Mouse (Mus musculus) gastrocnemius, postnatal 36 days (tissue): ENCODE results near the gene H2-T24. TPM values are rescaled to one million over a fixed set of nuclear protein-coding genes. Genes with fewer than 3 reads are reported as not detected.
"Not testable (repeated sequence)": the region's sequence is repeated elsewhere in the genome, so short reads cannot be mapped to it uniquely, and the experiment has no call there.

Source experiments
- DNase-seq, 2 experiments: peaks; one replicate each; pipeline ENCODE4 v3.0.0; 2022
- intact Hi-C: fragments of 180-260 bp; cut with DNase I; formaldehyde crosslinking; loops from one replicate; pipeline ENCODE4 v1.15.1; 2025
- long read RNA-seq, 2 experiments: library from polyadenylated mRNA; stranded (forward); transcript quantifications; one replicate each; pipeline ENCODE4 v2.0.0; 2021
- total RNA-seq, 2 experiments: library from RNA; stranded (reverse); gene quantifications; 2 replicates each; pipeline ENCODE4 v1.2.3; 2021

Gene H2-T24
- 1 to 10 TPM in 1 of 2 experiments, under 1 TPM in 1; 0.84 to 2.1 TPM for total RNA-seq
- long read RNA-seq, experiment 1, partial matches to known transcripts: 0 of 1 reads
- long read RNA-seq, experiment 1, other reads (novel, unspliced or antisense): 1 of 1 reads
- long read RNA-seq, experiment 2, partial matches to known transcripts: 0 of 2 reads
- long read RNA-seq, experiment 2, other reads (novel, unspliced or antisense): 2 of 2 reads

- intact Hi-C loops: no loop called here
- peak in 1 of 2 experiments; percentile 71 for DNase-seq
Measured at GRCm38 (mm10) chr17:36020191-36021073, at the start of gene H2-T24. H2-T24 (minus strand) TSS chr17:36020560.

GRCm38 (mm10) chr17:36060829-36061228 lies 40.5 kb upstream of the H2-T24 start:
- peak; percentile 59 to 77 for DNase-seq
- intact Hi-C loops: loop anchor here (10.0 kb wide), 2 partner anchors 74 to 134 kb away; partner anchors contain the start of gene H2-T3

- DNase-seq, intact Hi-C loops: not testable (repeated sequence)
Measured at GRCm38 (mm10) chr17:36058362-36058761, 38.0 kb upstream of the H2-T24 start, which contains the start of gene Gm11127. Gm11127 (minus strand) TSS chr17:36058371.

GRCm38 (mm10) chr17:36057927-36058326 lies 37.6 kb upstream of the H2-T24 start:
- intact Hi-C loops, DNase-seq: not testable (repeated sequence)

DNA sequence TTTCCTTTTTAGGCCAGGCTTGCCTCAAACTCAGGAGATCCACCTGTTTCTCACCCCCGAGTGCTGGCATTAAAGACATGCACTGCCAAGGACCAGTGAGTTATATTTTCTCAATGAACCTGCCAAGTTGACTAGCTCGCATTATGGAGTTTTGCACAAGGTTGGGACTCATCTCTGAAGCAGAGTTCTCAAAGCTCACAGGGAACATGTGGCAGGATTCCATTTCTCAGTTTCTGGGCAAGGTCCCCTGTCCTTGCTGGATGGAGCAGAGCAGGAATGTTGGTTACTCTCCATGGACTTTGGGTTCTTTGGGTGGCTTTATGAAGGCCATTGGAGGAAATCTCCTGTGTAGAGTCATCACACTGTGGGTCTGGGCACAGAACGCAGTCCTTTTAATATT lies 22.9 kb upstream of the H2-T24 start:
- DNase-seq: no peak
- intact Hi-C loops: no loop called here

DNA sequence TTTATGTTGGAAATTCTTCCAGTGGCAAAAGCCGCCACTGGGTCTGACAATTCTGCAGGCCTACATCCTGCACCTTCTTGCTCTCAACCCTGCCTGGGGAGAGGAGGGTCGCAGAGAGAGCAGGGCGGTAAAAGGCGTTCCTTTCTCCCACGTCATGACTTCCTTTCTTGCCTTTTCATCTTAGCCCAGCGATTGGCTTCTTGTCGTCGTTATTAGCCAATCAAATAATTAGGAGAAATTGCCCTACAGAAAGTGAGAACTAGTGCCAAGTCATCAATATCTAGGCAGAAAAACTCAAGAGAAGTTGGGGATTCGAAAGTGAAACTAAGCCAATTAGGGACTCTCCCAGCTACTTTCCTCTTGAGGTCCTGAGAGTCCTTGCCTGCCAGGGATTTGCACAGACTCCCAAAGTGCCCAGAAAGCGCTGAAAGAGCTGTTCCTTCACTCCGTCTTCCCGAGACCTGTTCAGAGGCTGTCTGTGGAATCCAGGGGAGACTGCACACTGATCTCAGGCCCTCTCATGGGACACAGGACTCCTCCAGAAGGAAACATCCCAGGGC lies 22.3 kb upstream of the H2-T24 start, which contains the start of the genes H2-T22 and Gm6034:
TSS of gene H2-T22 (minus strand) at position 138 of the 560 bp plus-strand sequence.
TSS of gene Gm6034 (plus strand) at position 352 of the 560 bp plus-strand sequence.
- DNase-seq: peak in 1 of 2 experiments; percentile 48
- intact Hi-C loops: not testable (repeated sequence)

DNA sequence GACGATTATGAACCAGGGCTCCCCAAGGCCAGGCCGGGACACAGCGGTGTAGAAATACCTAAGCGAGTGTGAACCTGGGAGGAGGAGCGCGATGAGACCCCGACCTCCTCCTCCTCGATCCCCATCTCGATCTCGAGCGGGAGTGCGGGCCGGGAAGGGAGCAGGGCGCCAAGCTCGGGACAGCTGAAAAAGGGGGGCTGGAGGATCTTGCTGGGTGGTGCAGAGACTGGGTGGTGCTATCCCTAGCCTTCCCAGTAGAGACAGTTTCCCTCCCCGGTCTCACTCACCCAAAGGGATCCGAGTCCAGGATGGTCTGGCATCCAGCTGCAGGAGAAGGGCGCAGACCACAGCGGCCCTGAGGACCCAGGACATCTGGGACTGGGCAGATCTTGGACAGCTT lies 21.7 kb upstream of the H2-T24 start:
- intact Hi-C loops: not testable (repeated sequence)

GRCm38 (mm10) chr17:36040604-36041003 lies 20.2 kb upstream of the H2-T24 start:
- intact Hi-C loops, DNase-seq: not testable (repeated sequence)

More for the DNA sequence above, 21.7 kb upstream of the H2-T24 start:
- DNase-seq: not testable (repeated sequence)

- intact Hi-C loops, DNase-seq: not testable (repeated sequence)
Measured at GRCm38 (mm10) chr17:36036126-36036525, 15.8 kb upstream of the H2-T24 start.

GRCm38 (mm10) chr17:36035010-36035638 lies 14.8 kb upstream of the H2-T24 start:
- intact Hi-C loops: not testable (repeated sequence)
- peak in 1 of 2 experiments; percentile 50 for DNase-seq

GRCm38 (mm10) chr17:36034524-36034923 lies 14.2 kb upstream of the H2-T24 start:
- DNase-seq, intact Hi-C loops: not testable (repeated sequence)

- intact Hi-C loops: not testable (repeated sequence)
- DNase-seq: peak in 1 of 2 experiments; percentile 39
Measured at GRCm38 (mm10) chr17:36032351-36032875, 12.1 kb upstream of the H2-T24 start, which contains the start of gene H2-T23. H2-T23 (minus strand) TSS chr17:36032855.

DNA sequence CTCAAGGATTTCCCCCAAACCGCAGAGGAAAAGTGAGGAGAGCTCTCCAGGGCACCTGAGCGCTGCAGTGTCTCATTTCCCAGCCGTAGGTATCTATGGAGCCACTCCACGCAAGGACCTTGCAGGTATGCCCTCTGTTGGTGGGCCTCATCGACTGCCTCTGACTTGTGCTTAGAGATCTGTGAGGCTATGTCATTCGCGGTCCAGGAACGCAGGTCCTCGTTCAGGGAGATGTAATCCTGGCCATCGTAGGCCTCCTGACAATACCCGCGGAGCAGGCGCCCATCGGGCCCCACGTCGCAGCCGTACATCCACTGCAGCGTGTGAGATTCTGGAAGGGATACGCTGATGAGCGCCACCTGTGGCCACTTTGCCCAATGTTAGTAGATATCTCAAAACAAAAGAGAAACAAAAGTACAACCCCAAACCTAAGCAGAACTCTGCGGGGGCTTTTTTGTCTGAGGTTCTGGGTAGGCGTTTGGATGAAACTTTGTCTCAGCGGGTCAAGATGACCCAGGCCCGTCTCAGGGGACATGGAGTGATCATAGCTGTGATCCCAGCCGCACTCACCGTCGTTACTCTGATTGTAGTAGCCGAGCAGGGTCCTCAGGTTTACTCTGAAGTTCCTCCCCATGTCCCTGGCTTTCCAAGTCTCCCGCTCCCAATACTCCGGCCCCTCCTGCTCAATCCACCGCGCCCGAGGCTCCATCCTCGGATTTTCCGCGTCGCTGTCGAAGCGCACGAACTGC lies 11.4 kb upstream of the H2-T24 start:
- intact Hi-C loops: not testable (repeated sequence)

GRCm38 (mm10) chr17:36030703-36031582 lies 10.6 kb upstream of the H2-T24 start:
- DNase-seq, intact Hi-C loops: not testable (repeated sequence)

More for the DNA sequence above, 11.4 kb upstream of the H2-T24 start:
- peak in 1 of 2 experiments; percentile 51 for DNase-seq

DNA sequence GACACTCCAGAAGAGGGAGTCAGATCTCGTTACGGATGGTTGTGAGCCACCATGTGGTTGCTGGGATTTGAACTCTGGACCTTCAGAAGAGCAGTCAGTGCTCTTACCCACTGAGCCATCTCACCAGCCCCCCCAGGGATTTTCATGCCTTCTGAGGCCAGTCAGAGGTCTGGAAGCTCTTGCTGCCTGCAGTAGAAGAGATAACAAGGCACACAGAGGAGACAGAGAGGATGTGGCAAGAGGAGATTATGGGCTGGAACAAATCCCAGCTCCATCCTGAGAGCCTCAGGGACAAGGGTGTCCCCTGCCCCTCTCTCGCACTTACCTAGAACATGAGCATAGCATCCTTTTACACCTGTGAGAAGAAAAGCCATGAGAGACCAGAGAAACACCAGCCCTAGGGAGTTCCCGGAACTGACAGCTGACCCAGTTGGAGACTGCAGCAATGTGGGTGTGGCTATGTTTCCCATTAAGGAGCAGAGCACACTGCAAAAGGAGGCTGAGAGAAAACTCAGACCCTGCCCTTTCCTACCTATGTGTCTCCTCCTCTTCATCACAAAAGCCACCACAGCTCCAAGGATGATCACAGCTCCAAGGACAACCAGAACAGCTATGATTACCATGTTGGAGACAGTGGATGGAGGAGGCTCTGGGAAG lies 9.8 kb upstream of the H2-T24 start:
- intact Hi-C loops, DNase-seq: not testable (repeated sequence)

DNA sequence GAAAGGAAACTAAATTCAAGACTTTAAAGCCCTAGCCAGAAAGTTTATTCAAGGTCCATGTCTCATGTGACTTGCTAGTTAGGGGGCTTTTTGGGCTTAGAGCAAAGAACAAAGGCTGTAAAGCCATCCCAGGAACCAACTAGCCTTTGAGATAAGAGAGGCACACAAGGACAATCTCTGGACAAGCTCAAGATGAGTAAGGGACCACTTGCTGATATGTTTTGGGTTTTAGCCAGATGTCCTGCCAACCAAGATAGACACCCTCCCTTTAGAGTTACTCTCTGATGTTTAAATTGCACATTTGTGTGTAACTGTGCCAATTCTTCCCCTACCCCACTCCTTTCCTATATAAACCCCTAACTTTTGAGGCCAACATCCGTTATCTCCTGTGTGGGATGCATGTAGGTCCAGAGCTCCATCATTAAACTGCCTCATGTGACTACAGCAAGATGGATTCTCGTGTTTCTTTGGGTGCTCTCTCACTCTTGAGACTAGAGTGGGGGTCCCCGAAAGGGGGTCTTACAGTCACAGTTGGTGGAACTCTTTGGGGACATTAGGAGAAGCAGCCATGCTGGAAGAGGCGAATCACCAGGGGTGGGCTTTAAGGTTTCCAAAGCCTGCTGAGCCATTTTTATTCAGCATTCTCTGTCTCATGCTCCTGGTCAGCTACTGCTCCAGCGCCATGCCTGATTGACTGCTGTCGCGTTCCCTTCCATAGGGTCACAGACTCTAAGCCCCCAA lies 8.7 kb upstream of the H2-T24 start:
- DNase-seq: no peak
- intact Hi-C loops: loop anchor here (1.0 kb wide), 1 partner anchor 10 kb away; no protein-coding TSS in a partner anchor

- intact Hi-C loops: no loop called here
- DNase-seq: no peak
Measured at GRCm38 (mm10) chr17:36027663-36028062, 7.3 kb upstream of the H2-T24 start.
